Mouse (Mus musculus): ENCODE measurements around the gene Zfp59.
"Not testable (repeated sequence)": the region's sequence is repeated elsewhere in the genome, so short reads cannot be mapped to it uniquely, and the experiment has no call there.

Zfp59 gene

DNA sequence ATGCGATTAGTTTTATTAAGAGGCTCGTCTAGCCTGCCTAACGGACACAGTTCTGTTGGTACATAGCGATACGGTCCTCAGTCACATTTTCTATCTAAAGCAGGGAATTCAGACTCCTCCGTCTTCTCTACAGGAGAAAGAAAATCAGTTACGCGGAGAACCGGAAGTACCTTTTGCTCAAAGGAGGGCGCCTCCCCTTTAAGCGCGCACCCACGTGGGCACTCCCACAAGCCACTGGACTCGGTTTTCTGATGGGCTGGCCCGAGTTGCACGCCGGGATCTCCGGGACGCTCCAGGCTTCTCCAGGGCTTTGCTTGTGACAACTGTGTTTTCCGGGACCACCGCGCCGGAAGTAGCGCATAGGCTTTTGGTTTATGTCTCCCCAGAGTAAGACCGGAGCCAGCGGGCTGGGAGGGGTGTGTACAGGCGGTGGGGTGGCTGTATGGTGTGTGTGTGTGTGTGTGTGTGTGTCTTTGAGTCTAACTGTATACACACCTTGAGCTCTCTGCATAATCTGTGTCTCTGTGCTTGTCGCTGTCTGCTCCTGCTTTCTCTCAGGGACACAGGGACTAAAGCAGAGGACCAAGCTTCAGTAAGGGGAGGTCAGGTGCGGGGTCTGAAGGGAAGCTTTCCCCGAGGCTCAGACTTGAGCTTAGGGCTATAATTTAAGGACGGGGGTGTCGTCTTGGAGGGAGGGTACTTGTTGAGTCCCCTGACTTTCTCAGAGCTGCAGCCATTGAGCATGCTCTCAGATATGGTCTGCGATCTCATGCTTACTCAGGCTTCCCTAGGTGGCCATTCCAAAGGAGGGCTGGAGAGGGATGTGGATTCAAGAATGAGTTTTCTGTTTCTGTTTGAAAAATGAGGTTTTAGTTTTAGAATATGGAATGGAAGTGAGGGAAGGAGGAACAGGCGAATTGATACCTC is at the start of gene Zfp59:
TSS of gene Zfp59 (plus strand) at position 285 of the 927 bp plus-strand sequence.
- peak; percentile 74 for DNase-seq (ENCODE audit: low spot score)

- peak; percentile 34 for DNase-seq (ENCODE audit: low spot score)
Observed at GRCm38 (mm10) chr7:27789306-27789705, 49.1 kb upstream of the Zfp59 start.

- not testable (repeated sequence) for DNase-seq (ENCODE audit: low spot score)
Observed at GRCm38 (mm10) chr7:27793865-27794264, 44.5 kb upstream of the Zfp59 start.

GRCm38 (mm10) chr7:27794566-27794965 is 43.8 kb upstream of the Zfp59 start:
- DNase-seq (ENCODE audit: low spot score), result no peak

- no peak for DNase-seq (ENCODE audit: low spot score)
Observed at GRCm38 (mm10) chr7:27797906-27798811, 40.2 kb upstream of the Zfp59 start.

DNA sequence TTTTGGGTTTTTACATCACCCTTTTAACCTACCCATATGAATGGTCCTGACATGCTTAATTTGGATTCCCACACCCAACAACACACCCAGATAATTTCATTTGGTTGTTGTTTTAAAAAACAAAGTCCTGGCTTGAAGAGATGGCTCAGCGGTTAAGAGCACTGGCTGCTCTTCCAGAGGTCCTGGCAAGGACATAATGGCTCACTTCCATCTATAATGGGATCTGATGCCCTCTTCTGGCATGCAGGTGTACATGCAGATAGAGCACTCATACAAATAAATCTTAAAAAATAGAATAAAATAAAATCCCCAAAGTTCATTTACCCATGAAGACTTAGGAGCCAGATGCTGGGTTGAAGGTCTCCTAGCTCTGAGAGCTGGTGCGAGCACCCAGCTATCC is 37.3 kb upstream of the Zfp59 start:
- DNase-seq (ENCODE audit: low spot score), result peak; percentile 53

GRCm38 (mm10) chr7:27802986-27803385 is 35.4 kb upstream of the Zfp59 start:
- no peak for DNase-seq (ENCODE audit: low spot score)

DNA sequence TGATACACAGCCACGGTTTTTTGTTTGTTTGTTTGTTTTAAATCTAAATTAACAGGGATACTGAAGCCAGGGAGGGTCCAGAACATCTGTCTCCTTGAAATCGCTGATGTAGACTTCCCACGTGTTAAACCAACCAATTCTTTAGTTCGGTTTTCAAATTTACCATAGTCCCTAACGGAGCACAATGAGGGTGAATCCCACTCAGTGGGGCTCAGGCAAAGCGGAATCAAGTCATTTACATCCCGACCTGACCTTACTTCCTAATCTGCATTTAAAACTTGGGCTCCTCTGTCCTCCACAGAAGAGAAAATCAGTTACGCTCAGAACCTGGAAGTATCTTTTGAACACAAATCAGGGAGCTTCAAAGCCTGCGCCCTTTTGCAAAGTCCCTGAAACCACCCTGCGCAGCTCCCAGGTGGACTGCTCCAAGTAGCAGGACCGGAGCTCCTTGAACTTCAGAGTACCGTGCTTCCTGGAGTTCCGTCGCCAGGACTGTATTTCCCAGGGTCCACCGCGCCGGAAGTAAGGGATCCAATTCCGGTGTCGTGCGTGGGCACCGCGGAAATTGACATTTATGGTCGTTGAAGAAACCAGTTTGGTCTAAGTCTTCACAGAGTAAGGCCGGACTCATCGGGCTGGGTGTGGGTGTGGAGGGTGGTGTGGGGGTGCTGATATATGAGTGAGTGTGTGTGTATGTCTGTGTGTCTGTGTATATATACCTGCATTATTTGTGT is 33.9 kb upstream of the Zfp59 start:
- DNase-seq (ENCODE audit: low spot score), result peak; percentile 75

GRCm38 (mm10) chr7:27806896-27807295 is 31.5 kb upstream of the Zfp59 start, which contains the start of gene Zfp626:
Zfp626 (plus strand) TSS chr7:27807196.
- not testable (repeated sequence) for DNase-seq (ENCODE audit: low spot score)

DNA sequence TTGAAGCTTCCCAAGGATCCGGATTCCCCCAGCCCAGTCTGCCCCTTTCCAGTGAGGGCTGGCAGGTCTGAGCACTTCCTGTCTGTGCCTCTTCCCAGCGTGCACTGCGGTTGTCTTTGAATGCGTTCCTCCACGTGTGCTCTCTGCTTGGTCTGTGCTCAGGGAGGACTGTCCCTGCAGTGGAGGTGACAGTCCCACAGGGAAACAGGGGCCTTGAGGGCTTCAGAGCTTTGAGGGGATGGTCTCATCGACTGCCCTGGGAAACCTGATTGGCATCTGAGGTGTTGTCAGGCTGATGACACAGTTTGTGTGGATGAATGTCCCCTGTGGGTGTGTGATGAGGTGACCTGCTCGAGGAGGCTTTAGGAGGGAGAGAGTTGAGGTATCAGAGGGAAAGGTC is 31.1 kb upstream of the Zfp59 start:
- not testable (repeated sequence) for DNase-seq (ENCODE audit: low spot score)

GRCm38 (mm10) chr7:27818526-27819110 is 19.8 kb upstream of the Zfp59 start:
- no peak for DNase-seq (ENCODE audit: low spot score)

DNA sequence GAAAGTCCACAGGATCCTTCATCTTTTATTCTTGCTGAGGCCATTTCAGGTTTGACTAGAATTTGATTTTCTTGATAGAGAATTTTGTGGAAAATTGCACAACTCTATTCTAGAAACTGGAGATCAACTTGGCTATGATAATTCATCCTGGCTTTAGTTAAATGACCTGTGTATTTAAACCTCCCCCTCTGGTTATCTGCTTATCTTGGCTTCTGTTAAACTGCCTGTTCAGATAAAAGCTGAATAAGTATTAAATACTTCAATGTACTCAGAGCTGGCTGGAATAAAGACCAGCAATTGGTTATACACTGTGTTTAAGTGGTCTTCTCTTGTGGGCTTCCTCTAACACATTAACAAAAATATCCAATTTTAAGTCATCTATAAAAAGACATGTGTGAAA is 15.8 kb upstream of the Zfp59 start:
- DNase-seq (ENCODE audit: low spot score), result no peak

DNA sequence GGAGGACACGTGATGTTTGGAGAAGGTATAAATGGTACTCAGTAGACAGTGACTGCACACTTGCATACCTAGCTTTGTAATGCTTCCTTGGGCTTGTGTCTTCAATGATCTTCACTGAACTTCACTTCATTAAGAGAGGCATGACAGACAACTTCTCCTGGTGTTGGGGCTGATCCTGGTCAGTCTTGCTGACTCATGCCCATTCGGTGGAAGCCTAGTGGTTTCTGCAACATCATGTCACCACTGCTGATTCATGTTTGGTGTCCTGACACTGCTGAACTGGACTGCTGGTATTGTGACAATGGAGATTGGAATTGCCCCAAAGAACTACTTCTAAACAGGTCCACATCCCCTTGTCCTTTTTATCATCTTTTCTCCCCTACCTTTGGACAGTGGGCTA is 4.3 kb upstream of the Zfp59 start:
- no peak for DNase-seq (ENCODE audit: low spot score)

- no peak for DNase-seq (ENCODE audit: low spot score)
Observed at GRCm38 (mm10) chr7:27837896-27838295, 511 bp upstream of the Zfp59 start.

- DNase-seq (ENCODE audit: low spot score), result no peak
Observed at GRCm38 (mm10) chr7:27839596-27839995, 1.2 kb downstream of the Zfp59 start.

DNA sequence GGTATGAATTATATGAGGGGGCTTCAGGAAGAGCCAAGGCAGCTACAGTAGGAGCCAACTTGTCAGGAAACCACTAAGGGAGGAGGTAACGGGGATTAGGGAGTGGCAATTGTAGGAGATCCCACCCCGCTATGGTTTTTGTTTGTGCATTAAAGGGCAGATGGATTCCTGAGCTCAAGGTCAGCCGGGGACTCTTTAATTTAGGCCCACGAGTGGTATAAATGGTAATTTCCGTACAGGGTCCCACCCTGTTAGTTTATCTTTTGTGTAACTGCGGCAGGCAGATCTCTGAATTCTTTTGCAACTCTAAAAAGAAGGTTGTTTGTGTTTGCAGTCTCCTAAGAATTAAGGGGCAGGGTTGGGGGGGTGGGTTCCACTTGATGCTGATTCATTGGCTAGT is 1.7 kb downstream of the Zfp59 start:
- no peak for DNase-seq (ENCODE audit: low spot score)

- no peak for DNase-seq (ENCODE audit: low spot score)
Observed at GRCm38 (mm10) chr7:27857227-27857626, 18.8 kb downstream of the Zfp59 start, which contains the start of gene Zfp607a. Zfp607a (plus strand) TSS chr7:27857527.

DNA sequence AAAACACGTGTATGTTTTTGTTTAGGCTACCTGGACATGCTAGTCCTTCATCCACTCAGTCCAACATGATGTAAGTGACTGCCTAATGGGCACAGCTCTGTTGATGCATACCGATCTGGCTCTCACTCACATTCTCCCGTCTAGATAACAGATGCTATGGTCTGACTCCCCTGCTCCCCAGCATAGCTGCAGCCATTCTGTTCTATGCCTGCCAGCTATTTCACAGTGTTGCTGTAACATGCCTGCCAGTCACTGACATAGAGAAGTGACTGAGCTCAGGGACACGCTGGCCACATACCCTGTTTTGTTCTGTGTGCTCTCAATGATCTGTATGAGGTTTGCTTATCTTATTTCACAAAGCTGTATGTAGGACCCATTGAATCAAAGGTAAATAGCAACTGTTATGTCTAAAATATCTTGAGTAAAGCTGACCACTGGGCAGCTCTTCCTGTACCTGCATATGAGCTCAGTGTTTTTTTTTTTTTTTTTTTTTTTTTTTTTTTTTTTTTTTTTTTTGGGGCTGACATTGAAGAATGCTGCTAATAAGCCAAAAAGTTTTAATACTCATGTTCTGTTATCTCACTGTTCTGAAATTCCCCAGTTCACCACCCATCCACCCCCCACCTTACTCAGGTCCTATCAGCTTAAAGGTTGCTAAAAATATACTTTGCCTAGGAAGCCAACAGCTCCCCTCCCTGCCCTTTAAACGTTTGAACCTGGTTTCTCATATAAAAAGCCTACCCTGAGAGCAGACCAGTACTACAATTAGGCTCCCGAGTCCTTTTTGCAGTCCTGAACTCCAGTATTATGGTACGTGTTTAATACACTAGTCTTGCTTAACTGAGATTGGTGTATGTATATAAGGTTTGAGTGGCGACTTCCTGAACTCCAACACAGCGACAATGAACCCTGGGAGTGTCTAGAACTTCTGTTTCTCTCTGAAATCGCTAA is 21.2 kb downstream of the Zfp59 start:
- peak; percentile 28 for DNase-seq (ENCODE audit: low spot score)

- peak; percentile 79 for DNase-seq (ENCODE audit: low spot score)
Observed at GRCm38 (mm10) chr7:27860396-27861235, 22.2 kb downstream of the Zfp59 start.

Data from adipocyte (in vitro differentiated cells).